Mouse (Mus musculus): Measurements from ENCODE around the gene Hnrnpa3. TPM values are rescaled to one million over a fixed set of nuclear protein-coding genes. Genes with fewer than 3 reads are reported as not detected.
A peak's percentile ranks its signal among the peaks of the same experiment; 100 is the strongest.

Hnrnpa3 gene
- polyA plus RNA-seq, 1 experiment from 2014 or later, result 268 TPM

GRCm38 (mm10) chr2:75696371-75696770 is 37.3 kb downstream of the Hnrnpa3 start:
- no peak overlapping the region for H3K9ac ChIP-seq
- no peak overlapping the region for H3K4me2 ChIP-seq (replicated peaks)
- H3K4me3 ChIP-seq (replicated peaks), result no peak overlapping the region
- 62% methylated on average over 5 of the region's 5 CpGs for WGBS
- H3K27me3 ChIP-seq, result no peaks in the 10 kb centered on the region
- H3K4me1 ChIP-seq, result peaks cover 58% of the 10 kb centered on the region
- H3K27ac ChIP-seq (replicated peaks), result no peak overlapping the region
- H3K9me3 ChIP-seq (replicated peaks), result no peaks in the 10 kb centered on the region
- no peaks in the 10 kb centered on the region for H3K36me3 ChIP-seq
- ATAC-seq (ENCODE audit: insufficient number of reproducible peaks, low FRiP score, low TSS enrichment, low read depth), result no peak

GRCm38 (mm10) chr2:75697222-75697621 is 38.2 kb downstream of the Hnrnpa3 start:
- Histone ChIP-seq H3K4me3 (replicated peaks) (no peak overlapping the region), H3K9ac (no peak overlapping the region), H3K27ac (replicated peaks) (no peak overlapping the region), H3K36me3 (no peaks in the 10 kb centered on the region), H3K27me3 (no peaks in the 10 kb centered on the region), H3K9me3 (replicated peaks) (no peaks in the 10 kb centered on the region), H3K4me1 (peaks cover 66% of the 10 kb centered on the region), H3K4me2 (replicated peaks) (no peak overlapping the region)
- ATAC-seq (ENCODE audit: insufficient number of reproducible peaks, low FRiP score, low TSS enrichment, low read depth), result no peak
- 87% methylated on average over 3 of the region's 3 CpGs for WGBS

GRCm38 (mm10) chr2:75698007-75698406 is 38.9 kb downstream of the Hnrnpa3 start:
- Histone ChIP-seq H3K4me1 (peaks cover 59% of the 10 kb centered on the region), H3K4me3 (replicated peaks) (no peak overlapping the region), H3K36me3 (no peaks in the 10 kb centered on the region), H3K4me2 (replicated peaks) (no peak overlapping the region), H3K27me3 (no peaks in the 10 kb centered on the region), H3K27ac (replicated peaks) (no peak overlapping the region), H3K9ac (no peak overlapping the region), H3K9me3 (replicated peaks) (no peaks in the 10 kb centered on the region)
- WGBS, result 32% methylated on average over 4 of the region's 4 CpGs
- ATAC-seq (ENCODE audit: insufficient number of reproducible peaks, low FRiP score, low TSS enrichment, low read depth), result no peak

GRCm38 (mm10) chr2:75698874-75699273 is 39.8 kb downstream of the Hnrnpa3 start:
- Histone ChIP-seq H3K9me3 (replicated peaks) (no peaks in the 10 kb centered on the region), H3K27ac (replicated peaks) (peak overlapping the region; percentile 53), H3K4me1 (peaks cover 52% of the 10 kb centered on the region), H3K36me3 (no peaks in the 10 kb centered on the region), H3K9ac (no peak overlapping the region), H3K4me2 (replicated peaks) (no peak overlapping the region), H3K4me3 (replicated peaks) (no peak overlapping the region), H3K27me3 (no peaks in the 10 kb centered on the region)
- ATAC-seq (ENCODE audit: insufficient number of reproducible peaks, low FRiP score, low TSS enrichment, low read depth), result no peak
- 54% methylated on average over 3 of the region's 3 CpGs for WGBS

GRCm38 (mm10) chr2:75700543-75700942 is 41.5 kb downstream of the Hnrnpa3 start:
- Histone ChIP-seq H3K27ac (replicated peaks) (no peak overlapping the region), H3K4me3 (replicated peaks) (no peak overlapping the region), H3K4me2 (replicated peaks) (no peak overlapping the region), H3K27me3 (no peaks in the 10 kb centered on the region), H3K9me3 (replicated peaks) (no peaks in the 10 kb centered on the region), H3K4me1 (peaks cover 59% of the 10 kb centered on the region), H3K9ac (no peak overlapping the region), H3K36me3 (no peaks in the 10 kb centered on the region)
- WGBS, result 85% methylated on average over 3 of the region's 3 CpGs
- no peak for ATAC-seq (ENCODE audit: insufficient number of reproducible peaks, low FRiP score, low TSS enrichment, low read depth)

GRCm38 (mm10) chr2:75701207-75701606 is 42.1 kb downstream of the Hnrnpa3 start:
- Histone ChIP-seq H3K4me1 (peaks cover 52% of the 10 kb centered on the region), H3K4me2 (replicated peaks) (0 out of 2 replicates have a peak overlapping the region, but pooled peaks have one; percentile 10), H3K27ac (replicated peaks) (no peak overlapping the region), H3K9ac (no peak overlapping the region), H3K27me3 (no peaks in the 10 kb centered on the region), H3K4me3 (replicated peaks) (no peak overlapping the region), H3K36me3 (no peaks in the 10 kb centered on the region), H3K9me3 (replicated peaks) (no peaks in the 10 kb centered on the region)
- WGBS, result 65% methylated on average over 3 of the region's 3 CpGs
- no peak for ATAC-seq (ENCODE audit: insufficient number of reproducible peaks, low FRiP score, low TSS enrichment, low read depth)

GRCm38 (mm10) chr2:75701822-75702587 is 42.9 kb downstream of the Hnrnpa3 start:
- WGBS, result 60% methylated on average over 9 of the region's 9 CpGs
- peaks cover 49% of the 10 kb centered on the region for H3K4me1 ChIP-seq
- no peaks in the 10 kb centered on the region for H3K36me3 ChIP-seq
- peak overlapping the region; percentile 98 for H3K27ac ChIP-seq (replicated peaks)
- peak overlapping the region; percentile 89 for H3K4me3 ChIP-seq (replicated peaks)
- ATAC-seq (ENCODE audit: insufficient number of reproducible peaks, low FRiP score, low TSS enrichment, low read depth), result no peak
- H3K9ac ChIP-seq, result no peak overlapping the region
- no peaks in the 10 kb centered on the region for H3K27me3 ChIP-seq
- H3K9me3 ChIP-seq (replicated peaks), result no peaks in the 10 kb centered on the region
- H3K4me2 ChIP-seq (replicated peaks), result peak overlapping the region; percentile 83

- Histone ChIP-seq H3K4me1 (peaks cover 44% of the 10 kb centered on the region), H3K36me3 (no peaks in the 10 kb centered on the region), H3K27me3 (no peaks in the 10 kb centered on the region), H3K9me3 (replicated peaks) (no peaks in the 10 kb centered on the region), H3K4me2 (replicated peaks) (peak overlapping the region; percentile 83), H3K9ac (peak overlapping the region; percentile 82), H3K4me3 (replicated peaks) (peak overlapping the region; percentile 89), H3K27ac (replicated peaks) (peak overlapping the region; percentile 98)
- 9% methylated on average over 5 of the region's 5 CpGs for WGBS
- no peak for ATAC-seq (ENCODE audit: insufficient number of reproducible peaks, low FRiP score, low TSS enrichment, low read depth)
Observed at GRCm38 (mm10) chr2:75702588-75702976, 43.5 kb downstream of the Hnrnpa3 start.

- peak; percentile 78 for ATAC-seq (ENCODE audit: insufficient number of reproducible peaks, low FRiP score, low TSS enrichment, low read depth)
- H3K4me1 ChIP-seq, result peaks cover 43% of the 10 kb centered on the region
- WGBS, result under 1% methylated on average over 62 of the region's 62 CpGs
Observed at GRCm38 (mm10) chr2:75703375-75704181, 44.5 kb downstream of the Hnrnpa3 start.

GRCm38 (mm10) chr2:75704234-75705161 is 45.4 kb downstream of the Hnrnpa3 start, which contains the start of gene Nfe2l2:
Gene Nfe2l2 (minus strand): TSS chr2:75704641.
- Histone ChIP-seq H3K9me3 (replicated peaks) (no peaks in the 10 kb centered on the region), H3K9ac (peak within 1 kb of the TSS; percentile 82), H3K4me1 (peaks cover 35% of the 10 kb centered on the region), H3K4me2 (replicated peaks) (peak within 1 kb of the TSS; percentile 83), H3K27me3 (no peaks in the 10 kb centered on the region), H3K36me3 (no peaks in the 10 kb centered on the region), H3K4me3 (replicated peaks) (peak within 1 kb of the TSS; percentile 89), H3K27ac (replicated peaks) (peak within 1 kb of the TSS; percentile 98)
- peak; percentile 91 for ATAC-seq (ENCODE audit: insufficient number of reproducible peaks, low FRiP score, low TSS enrichment, low read depth)
- WGBS, result 1% methylated on average over 54 of the region's 58 CpGs

More at GRCm38 (mm10) chr2:75703375-75704181, 44.5 kb downstream of the Hnrnpa3 start:
- Histone ChIP-seq H3K36me3 (no peaks in the 10 kb centered on the region), H3K27ac (replicated peaks) (peak overlapping the region; percentile 98), H3K4me3 (replicated peaks) (peak overlapping the region; percentile 89), H3K9me3 (replicated peaks) (no peaks in the 10 kb centered on the region), H3K4me2 (replicated peaks) (peak overlapping the region; percentile 83), H3K9ac (peak overlapping the region; percentile 82), H3K27me3 (no peaks in the 10 kb centered on the region)
